Mouse (Mus musculus): Measurements from ENCODE around the gene Tas1r2.

Gene Tas1r2

DNA sequence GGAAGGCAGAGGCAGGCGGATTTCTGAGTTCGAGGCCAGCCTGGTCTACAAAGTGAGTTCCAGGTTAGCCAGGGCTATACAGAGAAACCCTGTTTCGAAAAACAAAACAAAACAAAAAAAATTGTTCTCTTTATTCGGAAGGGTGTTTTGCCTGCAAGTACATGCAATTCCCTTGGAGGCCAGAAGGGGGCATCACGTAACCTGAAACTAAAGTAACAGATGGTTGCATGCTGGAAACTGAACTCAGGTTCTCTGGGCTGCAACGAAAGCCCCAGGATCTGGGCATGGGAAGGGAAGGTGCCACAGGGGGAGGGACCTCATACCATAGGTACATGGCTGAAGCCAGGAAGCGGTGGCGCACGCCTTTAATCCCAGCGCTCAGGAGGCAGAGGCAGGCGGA lies 50.1 kb downstream of the Tas1r2 start:
- no peak for DNase-seq (ENCODE audit: inconsistent age in 2 of 2, low spot score in 1 of 2)

DNA sequence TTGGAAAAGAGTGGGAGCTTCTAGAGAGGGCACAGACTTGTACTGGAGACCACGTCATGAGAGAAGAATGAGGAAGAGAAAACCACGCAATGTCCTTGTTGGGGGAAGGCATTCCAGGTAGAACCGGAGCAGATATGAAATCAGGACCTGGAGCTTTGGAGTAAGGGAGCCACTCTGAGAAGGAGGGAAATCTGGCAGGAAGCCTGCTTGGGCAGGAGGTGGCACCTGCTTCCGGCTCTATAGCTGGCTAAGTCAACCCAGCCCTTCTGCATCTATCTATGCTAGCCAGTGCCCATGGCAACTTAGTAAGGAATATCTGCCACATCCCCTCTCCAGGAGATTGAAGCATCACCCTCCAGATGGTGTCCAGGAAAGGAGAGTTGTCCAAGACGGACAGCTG lies 52.6 kb downstream of the Tas1r2 start:
- no peak for DNase-seq (ENCODE audit: inconsistent age in 2 of 2, low spot score in 1 of 2)

DNA sequence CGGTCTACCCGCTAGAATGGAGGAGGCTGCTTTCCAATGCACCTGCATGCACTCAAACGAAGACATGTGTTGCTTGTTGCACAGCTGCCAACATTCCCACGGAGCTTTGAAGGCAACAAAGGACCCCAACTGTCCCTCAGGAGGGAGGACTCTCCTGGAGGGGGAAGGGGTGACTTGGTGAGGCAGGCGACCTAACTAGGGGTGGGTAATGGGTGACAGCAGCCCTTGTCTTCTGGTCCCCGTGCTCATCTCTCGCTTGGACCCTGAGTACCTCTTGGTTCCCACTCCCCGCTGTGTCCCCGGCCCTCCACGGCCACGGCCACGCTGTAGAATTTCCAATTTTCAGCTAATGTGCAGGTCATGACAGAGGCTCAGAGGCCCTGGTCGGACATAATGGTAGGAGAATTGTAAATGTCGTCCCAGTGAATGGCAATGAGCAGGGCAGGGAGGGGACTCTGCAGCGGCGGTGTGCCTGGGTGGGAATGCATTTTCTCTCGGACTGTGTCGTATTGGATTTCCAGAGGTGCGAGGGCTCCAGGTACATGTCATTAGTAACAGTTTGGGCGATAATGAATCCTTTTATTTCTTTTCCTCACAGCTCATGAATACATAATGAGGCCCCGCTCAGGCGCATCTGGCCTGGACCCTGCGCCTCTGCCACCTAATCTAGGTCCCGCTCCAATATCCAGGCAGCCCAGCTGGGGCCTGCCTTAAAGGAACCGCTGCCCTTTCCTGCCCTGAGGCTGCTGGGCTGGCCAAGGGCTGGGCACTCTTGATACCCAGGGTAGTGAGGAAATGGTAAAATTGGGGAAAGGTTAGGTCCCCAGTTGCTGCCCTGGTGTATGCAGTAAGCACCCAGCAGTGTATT lies 57.4 kb downstream of the Tas1r2 start:
- no peak for DNase-seq (ENCODE audit: inconsistent age in 2 of 2, low spot score in 1 of 2)

- peak in 1 of 2 experiments; percentile 11 for DNase-seq (ENCODE audit: inconsistent age in 2 of 2, low spot score in 1 of 2)
These were observed 62.0 kb downstream of the Tas1r2 start for GRCm38 (mm10) chr4:139715241-139715932.

- peak; percentile 91 to 94 for DNase-seq (ENCODE audit: inconsistent age in 2 of 2, low spot score in 1 of 2)
These were observed 63.3 kb downstream of the Tas1r2 start for GRCm38 (mm10) chr4:139716477-139717169.

DNA sequence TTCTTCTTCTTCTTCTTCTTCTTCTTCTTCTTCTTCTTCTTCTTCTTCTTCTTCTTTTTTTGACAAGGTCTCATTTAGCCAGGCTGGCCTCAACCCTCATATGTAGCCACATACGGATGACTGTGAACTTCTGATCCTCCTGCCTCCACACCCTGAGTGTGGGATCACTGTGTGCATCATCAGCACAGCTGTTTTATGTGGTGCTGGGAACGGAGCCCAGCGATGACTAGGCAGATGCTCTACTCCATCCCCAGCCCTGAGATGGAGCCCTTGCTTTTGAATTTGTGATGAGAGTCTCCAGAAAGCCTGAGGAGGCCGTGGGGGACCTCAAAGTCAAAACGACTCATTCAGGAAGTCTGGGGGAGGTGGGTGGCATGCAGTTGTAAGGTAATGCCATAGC lies 65.6 kb downstream of the Tas1r2 start:
- DNase-seq (ENCODE audit: inconsistent age in 2 of 2, low spot score in 1 of 2) = no peak

Measured in adrenal gland, adult (tissue).